Mouse (Mus musculus) spleen, adult 12 weeks (tissue): ENCODE measurements around the gene Egfr.

ENCODE experiments used
- DNase-seq: peaks from one replicate; pipeline ENCODE4 v3.0.0; 2022; ENCODE audit warnings: low spot score

Egfr gene

DNA sequence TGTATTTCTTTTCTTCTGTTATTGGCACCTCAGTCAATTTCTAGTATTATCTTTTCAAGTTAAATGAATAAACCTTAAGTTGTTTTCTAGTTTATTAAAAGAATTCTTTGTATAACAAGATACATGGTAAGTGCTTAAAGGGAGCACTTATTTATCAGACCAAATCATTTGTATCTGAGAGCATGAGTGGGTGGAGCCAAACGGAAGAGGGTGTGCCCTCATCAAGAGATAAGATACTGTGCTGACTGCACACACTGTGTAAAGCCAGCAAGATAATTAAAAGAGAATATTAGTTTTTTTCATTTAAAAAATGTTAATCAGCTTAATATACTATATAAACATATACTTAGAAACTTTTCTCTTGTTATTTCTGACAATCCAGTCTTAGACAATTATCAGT lies 206.5 kb downstream of the Egfr start:
- no peak for DNase-seq
